Mouse (Mus musculus) left cerebral cortex, adult 2 months (tissue): Measurements from ENCODE around the gene Card11. TPM values are rescaled to one million over a fixed set of nuclear protein-coding genes. Genes with fewer than 3 reads are reported as not detected.
A peak's percentile ranks its signal among the peaks of the same experiment; 100 is the strongest.

Source experiments
- DNase-seq, 2 experiments: peaks; one replicate each; pipeline ENCODE4 v3.0.0; 2021 to 2022; ENCODE audit warnings: low spot score in 2 of 2, mixed read lengths in 1 of 2; ENCODE audit errors: extremely low spot score in 1 of 2
- H3K27ac ChIP-seq: fragments of 200-600 bp; 2 replicates; pipeline ENCODE4 v1.8.1; 2022
- H3K4me3 ChIP-seq: fragments of 200-600 bp; 2 replicates; pipeline ENCODE4 v1.8.1; 2022
- CTCF ChIP-seq: fragments of 200-600 bp; IDR thresholded peaks from 2 replicates; pipeline ENCODE4 v1.8.1; 2022; ENCODE audit warnings: antibody characterized with exemption, mild to moderate bottlenecking, moderate library complexity
- intact Hi-C: fragments of 180-260 bp; cut with DNase I; formaldehyde crosslinking; loops from one replicate; pipeline ENCODE4 v1.15.1; 2025
- total RNA-seq, 2 experiments: library from RNA; stranded (reverse); gene quantifications; 2 replicates each; pipeline ENCODE4 v1.2.3; 2021

Gene Card11
- total RNA-seq, 2 experiments from 2014 or later: 0.18 to 0.33 TPM

GRCm38 (mm10) chr5:141017927-141018700, 17.7 kb upstream of the Card11 start:
- no peak for TF ChIP-seq CTCF
- no peak for DNase-seq
- Histone ChIP-seq H3K4me3 (no peak overlapping the region), H3K27ac (no peak overlapping the region)
- intact Hi-C loops: no loop called here

GRCm38 (mm10) chr5:141016082-141016481, 15.7 kb upstream of the Card11 start:
- TF ChIP-seq CTCF: no peak
- H3K4me3 ChIP-seq: no peak overlapping the region
- intact Hi-C loops: no loop called here
- no peak overlapping the region for H3K27ac ChIP-seq
- no peak for DNase-seq

- no peak for DNase-seq
- H3K27ac ChIP-seq: no peak overlapping the region
- intact Hi-C loops: no loop called here
- no peak overlapping the region for H3K4me3 ChIP-seq
- no peak for TF ChIP-seq CTCF
These were observed 13.8 kb upstream of the Card11 start for GRCm38 (mm10) chr5:141014216-141014615.

GRCm38 (mm10) chr5:141013465-141013864, 13.1 kb upstream of the Card11 start:
- DNase-seq: no peak
- intact Hi-C loops: no loop called here
- no peak for TF ChIP-seq CTCF
- Histone ChIP-seq H3K4me3 (no peak overlapping the region), H3K27ac (no peak overlapping the region)

GRCm38 (mm10) chr5:141005491-141005890, 5.1 kb upstream of the Card11 start:
- intact Hi-C loops: no loop called here
- Histone ChIP-seq H3K4me3 (no peak overlapping the region), H3K27ac (no peak overlapping the region)
- no peak for DNase-seq
- no peak for TF ChIP-seq CTCF

- no peak for TF ChIP-seq CTCF
- intact Hi-C loops: no loop called here
- H3K4me3 ChIP-seq: no peak overlapping the region
- no peak for DNase-seq
- no peak overlapping the region for H3K27ac ChIP-seq
These were observed 3.8 kb upstream of the Card11 start for GRCm38 (mm10) chr5:141004078-141004763.

GRCm38 (mm10) chr5:140999178-140999672, 1.2 kb downstream of the Card11 start:
- intact Hi-C loops: no loop called here
- H3K27ac ChIP-seq: no peak overlapping the region
- TF ChIP-seq CTCF: no peak
- H3K4me3 ChIP-seq: no peak overlapping the region
- DNase-seq: no peak

GRCm38 (mm10) chr5:140997767-140998166, 2.6 kb downstream of the Card11 start:
- no peak for DNase-seq
- peak; percentile 18; the same call in 1 of the 2 replicates for TF ChIP-seq CTCF
- intact Hi-C loops: no loop called here
- Histone ChIP-seq H3K27ac (no peak overlapping the region), H3K4me3 (no peak overlapping the region)

- Histone ChIP-seq H3K4me3 (no peak overlapping the region), H3K27ac (no peak overlapping the region)
- DNase-seq: no peak
- TF ChIP-seq CTCF: no peak
- intact Hi-C loops: no loop called here
These were observed 8.0 kb downstream of the Card11 start for GRCm38 (mm10) chr5:140992093-140993070.

- no peak overlapping the region for H3K27ac ChIP-seq
- no peak for DNase-seq
- H3K4me3 ChIP-seq: no peak overlapping the region
- no peak for TF ChIP-seq CTCF
- intact Hi-C loops: no loop called here
These were observed 14.9 kb downstream of the Card11 start for GRCm38 (mm10) chr5:140985311-140986050.

GRCm38 (mm10) chr5:140981370-140981805, 19.0 kb downstream of the Card11 start:
- H3K27ac ChIP-seq: no peak overlapping the region
- intact Hi-C loops: no loop called here
- DNase-seq: no peak
- TF ChIP-seq CTCF: no peak
- H3K4me3 ChIP-seq: no peak overlapping the region
